Mouse (Mus musculus): ENCODE measurements around the gene Coro7. TPM values are rescaled to one million over a fixed set of nuclear protein-coding genes. Genes with fewer than 3 reads are reported as not detected.

The Coro7 gene
- polyA plus RNA-seq, 1 experiment from 2014 or later, result 9.0 TPM

DNA sequence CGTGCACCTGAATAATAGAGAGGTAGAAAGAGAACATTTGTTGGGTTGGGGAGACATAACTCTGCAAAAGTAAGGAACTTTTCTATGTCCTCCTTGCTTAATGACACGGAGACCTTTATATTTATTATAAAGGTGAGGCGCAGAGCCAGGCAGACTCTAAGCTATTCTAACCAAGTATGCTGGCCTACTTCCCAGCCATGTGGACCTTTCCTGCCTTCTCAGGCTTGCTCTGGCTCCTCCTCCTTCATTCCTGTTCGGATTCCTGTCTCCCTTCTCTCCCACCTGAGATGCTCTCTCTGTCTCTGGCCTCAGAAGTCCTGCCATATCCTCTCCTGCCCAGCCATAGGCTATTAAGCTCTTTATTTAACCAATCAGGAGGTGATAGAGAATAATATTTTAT lies 45.7 kb upstream of the Coro7 start:
- ATAC-seq, result no peak
- 60% methylated on average over 4 of the region's 4 CpGs for WGBS

DNA sequence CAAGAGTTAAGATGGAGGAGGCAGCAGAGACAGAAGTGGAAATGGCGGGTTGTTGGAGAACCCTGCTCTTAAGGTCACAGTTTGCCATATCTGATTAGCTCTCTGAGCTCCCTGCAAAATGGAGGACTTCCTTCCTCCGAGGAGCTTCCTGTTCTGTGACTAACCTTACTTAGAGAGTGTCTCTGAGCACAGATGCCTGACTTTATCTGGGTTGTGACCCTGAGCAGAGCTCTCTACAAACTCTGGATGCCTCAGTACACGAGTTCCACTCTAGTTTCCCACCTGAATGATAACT lies 43.3 kb upstream of the Coro7 start:
- TF ChIP-seq EP300 (IDR thresholded peaks at IDR 0.05) (no peak), CTCF (IDR thresholded peaks at IDR 0.05) (no peak)
- Histone ChIP-seq H3K4me1 (ENCODE audit: insufficient read depth, low read depth, low read length) (peaks cover 7% of the 10 kb centered on the region; the same call in 1 of the 2 replicates), H3K27me3 (replicated peaks; ENCODE audit: insufficient read depth, low read length) (no peaks in the 10 kb centered on the region), H3K9me3 (ENCODE audit: low read length) (no peaks in the 10 kb centered on the region), H3K9ac (replicated peaks; ENCODE audit: low read depth) (no peak overlapping the region), H3K4me3 (ENCODE audit: low read depth, low read length) (no peak overlapping the region), H3K27ac (ENCODE audit: low read length) (peak overlapping the region; percentile 68), H3K36me3 (ENCODE audit: insufficient read depth, low read length) (no peaks in the 10 kb centered on the region), H3K4me2 (replicated peaks; ENCODE audit: low read depth, low read length) (0 out of 2 replicates have a peak overlapping the region, but pooled peaks have one; percentile 5)
- DNase-seq (ENCODE audit: low spot score) (no peak), ATAC-seq (no peak)
- 55% methylated on average over 3 of the region's 3 CpGs for WGBS

More for the DNA sequence above, 45.7 kb upstream of the Coro7 start:
- Histone ChIP-seq H3K4me3 (ENCODE audit: low read depth, low read length) (no peak overlapping the region), H3K4me1 (ENCODE audit: insufficient read depth, low read depth, low read length) (peaks cover 6% of the 10 kb centered on the region; the same call in 1 of the 2 replicates), H3K36me3 (ENCODE audit: insufficient read depth, low read length) (no peaks in the 10 kb centered on the region), H3K27ac (ENCODE audit: low read length) (no peak overlapping the region), H3K9me3 (ENCODE audit: low read length) (no peaks in the 10 kb centered on the region), H3K9ac (replicated peaks; ENCODE audit: low read depth) (no peak overlapping the region), H3K4me2 (replicated peaks; ENCODE audit: low read depth, low read length) (no peak overlapping the region), H3K27me3 (replicated peaks; ENCODE audit: insufficient read depth, low read length) (no peaks in the 10 kb centered on the region)
- DNase-seq (ENCODE audit: low spot score), result no peak
- no peak for TF ChIP-seq CTCF (IDR thresholded peaks at IDR 0.05)

DNA sequence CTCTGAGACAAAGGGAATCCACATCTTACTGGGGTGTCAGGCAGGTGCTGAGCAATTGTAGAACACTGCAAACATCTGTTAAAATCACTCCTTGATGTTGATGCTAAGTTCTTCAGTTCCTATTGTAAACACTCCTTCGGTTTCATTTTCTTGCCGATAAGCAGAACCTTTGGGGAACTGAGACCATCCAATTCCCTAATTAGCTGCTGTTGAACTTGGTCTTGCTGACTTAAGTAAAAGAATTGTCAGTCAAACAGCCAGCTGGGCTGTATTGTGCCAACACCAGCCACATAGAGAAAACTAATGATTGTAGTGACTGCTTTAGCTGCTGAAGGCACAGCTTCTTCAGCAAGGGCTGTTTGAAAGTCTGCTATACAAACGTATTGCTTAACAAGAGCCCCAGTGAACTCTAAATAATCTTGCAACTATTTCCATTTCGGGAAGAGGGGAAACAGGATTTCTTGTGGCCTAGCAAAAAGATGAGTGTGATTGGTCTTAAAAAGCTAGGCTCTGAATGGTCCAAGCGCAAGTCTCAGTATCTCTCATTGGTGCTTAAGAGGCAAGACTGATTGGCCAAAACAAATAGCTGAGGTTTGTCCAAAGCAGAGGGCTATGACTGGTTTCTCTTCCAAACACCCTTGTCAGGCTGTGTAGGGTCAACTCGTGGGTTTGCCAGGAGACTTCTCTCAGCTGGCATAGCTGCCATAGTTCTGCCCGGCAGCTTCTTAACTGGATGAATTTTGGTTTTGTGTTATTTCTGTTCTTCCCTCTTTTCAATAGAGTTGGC lies 42.7 kb upstream of the Coro7 start:
- Histone ChIP-seq H3K9me3 (ENCODE audit: low read length) (no peaks in the 10 kb centered on the region), H3K27ac (ENCODE audit: low read length) (peak overlapping the region; percentile 68), H3K9ac (replicated peaks; ENCODE audit: low read depth) (0 out of 2 replicates have a peak overlapping the region, but pooled peaks have one; percentile 23), H3K4me1 (ENCODE audit: insufficient read depth, low read depth, low read length) (peaks cover 7% of the 10 kb centered on the region; the same call in 1 of the 2 replicates), H3K4me3 (ENCODE audit: low read depth, low read length) (no peak overlapping the region), H3K4me2 (replicated peaks; ENCODE audit: low read depth, low read length) (peak overlapping the region; percentile 28), H3K27me3 (replicated peaks; ENCODE audit: insufficient read depth, low read length) (no peaks in the 10 kb centered on the region), H3K36me3 (ENCODE audit: insufficient read depth, low read length) (no peaks in the 10 kb centered on the region)
- DNase-seq (ENCODE audit: low spot score) (peak; percentile 86), ATAC-seq (peak; percentile 26)
- TF ChIP-seq EP300 (IDR thresholded peaks at IDR 0.05) (no peak), CTCF (IDR thresholded peaks at IDR 0.05) (no peak)
- WGBS, result 40% methylated on average over 7 of the region's 7 CpGs

DNA sequence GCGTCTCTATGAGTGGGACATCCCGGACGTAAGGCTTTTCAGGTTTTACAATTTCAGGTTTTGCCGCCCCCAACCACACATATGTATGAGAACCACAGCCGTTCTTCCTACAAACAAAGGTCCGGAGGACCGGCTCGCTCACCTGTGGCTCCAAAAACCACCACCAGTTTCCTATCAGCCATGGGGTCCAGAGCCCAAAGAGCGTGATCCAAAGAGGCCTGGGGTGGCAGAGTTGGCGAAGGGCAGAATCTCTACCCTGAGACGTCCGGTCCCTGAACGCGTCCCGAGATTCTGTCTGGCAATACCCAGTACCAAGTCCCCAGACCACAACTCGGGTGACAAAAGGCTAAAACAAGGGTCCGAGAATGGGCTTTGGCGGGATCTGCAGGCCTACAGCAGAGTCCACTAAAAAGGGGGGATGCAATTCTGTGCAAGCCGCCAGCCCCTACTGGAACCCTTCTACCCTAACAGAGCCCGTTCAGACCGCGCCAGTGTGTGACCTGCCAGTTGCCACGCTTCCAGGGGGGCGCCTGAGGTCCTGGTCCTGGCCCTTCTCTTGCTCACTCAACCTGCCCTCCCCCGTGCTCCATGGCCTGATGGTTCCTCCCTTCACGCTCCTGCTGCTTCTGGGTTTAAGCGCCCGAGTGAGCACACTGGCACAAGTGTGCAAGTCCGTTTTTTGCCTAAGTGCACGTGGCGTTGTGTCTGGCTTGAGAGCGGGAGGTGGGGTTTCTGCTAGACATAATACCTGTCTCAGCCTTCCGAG lies 39.4 kb upstream of the Coro7 start, which contains the start of gene Nmral1:
Gene Nmral1, minus strand, starts transcription at position 604 of the 766 bp plus-strand sequence.
- Histone ChIP-seq H3K9ac (replicated peaks; ENCODE audit: low read depth) (peak within 1 kb of the TSS; percentile 55), H3K4me3 (ENCODE audit: low read depth, low read length) (peak within 1 kb of the TSS; percentile 51), H3K9me3 (ENCODE audit: low read length) (no peaks in the 10 kb centered on the region), H3K27me3 (replicated peaks; ENCODE audit: insufficient read depth, low read length) (no peaks in the 10 kb centered on the region), H3K36me3 (ENCODE audit: insufficient read depth, low read length) (no peaks in the 10 kb centered on the region), H3K4me1 (ENCODE audit: insufficient read depth, low read depth, low read length) (peaks cover 7% of the 10 kb centered on the region; the same call in 1 of the 2 replicates), H3K4me2 (replicated peaks; ENCODE audit: low read depth, low read length) (peak within 1 kb of the TSS; percentile 80), H3K27ac (ENCODE audit: low read length) (no peak within 1 kb of the TSS)
- TF ChIP-seq CTCF (IDR thresholded peaks at IDR 0.05), result no peak
- TF ChIP-seq EP300 (IDR thresholded peaks at IDR 0.05), result no peak
- peak; percentile 76 for ATAC-seq
- WGBS, result 16% methylated on average over 33 of the region's 33 CpGs
- DNase-seq (ENCODE audit: low spot score), result peak; percentile 79

DNA sequence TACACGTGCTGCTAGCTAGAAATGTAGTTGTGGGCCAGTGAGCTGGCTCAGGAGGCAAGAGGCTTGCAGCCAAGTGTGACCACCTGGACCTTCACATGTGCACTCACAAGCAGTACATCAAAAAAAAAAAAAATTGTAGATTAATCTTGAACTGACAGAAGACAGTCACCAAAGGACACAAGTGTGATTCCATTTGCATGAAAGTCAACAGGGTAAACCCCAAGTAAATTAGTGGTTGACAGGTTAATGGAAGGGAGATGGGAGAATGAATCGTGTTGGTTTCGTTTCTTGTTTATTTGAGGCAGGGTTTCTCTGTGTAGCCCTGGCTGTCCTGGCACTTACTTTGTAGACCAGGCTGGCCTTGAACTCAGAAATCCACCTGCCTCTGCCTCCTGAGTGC lies 38.3 kb upstream of the Coro7 start:
- H3K36me3 ChIP-seq (ENCODE audit: insufficient read depth, low read length), result no peaks in the 10 kb centered on the region
- H3K27ac ChIP-seq (ENCODE audit: low read length), result no peak overlapping the region
- H3K9me3 ChIP-seq (ENCODE audit: low read length), result no peaks in the 10 kb centered on the region
- H3K4me2 ChIP-seq (replicated peaks; ENCODE audit: low read depth, low read length), result peak overlapping the region; percentile 80; the same call in 1 of the 2 replicates
- ATAC-seq, result no peak
- TF ChIP-seq EP300 (IDR thresholded peaks at IDR 0.05) (no peak), CTCF (IDR thresholded peaks at IDR 0.05) (no peak)
- no peaks in the 10 kb centered on the region for H3K27me3 ChIP-seq (replicated peaks; ENCODE audit: insufficient read depth, low read length)
- H3K4me1 ChIP-seq (ENCODE audit: insufficient read depth, low read depth, low read length), result peaks cover 7% of the 10 kb centered on the region; the same call in 1 of the 2 replicates
- DNase-seq (ENCODE audit: low spot score), result no peak
- no peak overlapping the region for H3K4me3 ChIP-seq (ENCODE audit: low read depth, low read length)
- WGBS, result 50% methylated on average over 3 of the region's 3 CpGs
- H3K9ac ChIP-seq (replicated peaks; ENCODE audit: low read depth), result no peak overlapping the region
